ENCODE assay signal across 23 mouse cellular contexts in the genomic region with DNA sequence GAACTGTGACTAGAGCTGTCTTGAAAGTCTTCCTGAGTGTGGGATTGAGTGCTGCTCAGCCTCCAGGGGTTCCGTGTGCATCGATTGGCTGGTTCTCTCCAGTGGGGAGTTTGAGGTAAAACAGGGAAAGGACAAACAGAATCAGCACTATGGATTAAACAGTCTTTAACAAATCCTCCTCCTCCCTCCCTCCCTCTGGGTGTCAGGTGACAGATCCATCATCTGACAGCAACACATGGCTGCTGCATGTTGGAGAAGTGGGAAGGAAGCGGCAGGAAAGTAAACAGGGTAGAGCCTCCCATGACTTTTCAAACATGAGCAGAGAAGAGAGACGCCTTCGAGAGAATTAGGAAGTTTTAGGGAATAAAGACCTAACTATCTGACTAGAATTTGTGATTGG. TPM values are rescaled to one million over a fixed set of nuclear protein-coding genes. Genes with fewer than 3 reads are reported as not detected.
A peak's percentile ranks its signal among the peaks of the same experiment; 100 is the strongest.
DNase-seq lines count a peak whose midpoint lies in the region; ATAC-seq and TF ChIP-seq lines count a peak whose summit lies in the region.
"Had no signal": no experiment of that assay in that cellular context is flagged by ENCODE, and none has a peak within 500 bp of the region (broad histone marks: within the 10 kb centered on the region; RNA-seq: fewer than 3 reads in every experiment).

No protein-coding gene starts in this region.

- no peak overlapping the region for H3K4me3 ChIP-seq in kidney, adult 2 months (ENCODE audit: insufficient read depth, low read depth, low read length)
- H3K4me3 ChIP-seq in neural tube, embryonic 11.5 days (ENCODE audit: low read depth, low read length) = no peak overlapping the region
- no peak overlapping the region for H3K4me3 ChIP-seq in intestine, postnatal 0 days (ENCODE audit: low read depth, low read length)
- H3K4me3 ChIP-seq: erythroblast, embryonic 14.5 days; heart, embryonic 10.5 days; hindbrain, embryonic 12.5 days; limb, embryonic 13.5 days; lung, embryonic 15.5 days; midbrain, embryonic 12.5 days had no signal

- H3K9ac ChIP-seq in neural tube, embryonic 11.5 days (ENCODE audit: low read length) = no peak overlapping the region
- H3K9ac ChIP-seq in intestine, postnatal 0 days (ENCODE audit: low read depth, low read length) = no peak overlapping the region
- H3K9ac ChIP-seq: hindbrain, embryonic 12.5 days; limb, embryonic 13.5 days; lung, embryonic 15.5 days; midbrain, embryonic 12.5 days had no signal

- no peak overlapping the region for H3K4me2 ChIP-seq in neural tube, embryonic 11.5 days (ENCODE audit: low read depth)
- no peak overlapping the region for H3K4me2 ChIP-seq in intestine, postnatal 0 days (replicated peaks; ENCODE audit: low read depth)
- H3K4me2 ChIP-seq: hindbrain, embryonic 12.5 days; limb, embryonic 13.5 days; lung, embryonic 15.5 days; midbrain, embryonic 12.5 days had no signal

- H3K27ac ChIP-seq in kidney, adult 2 months (ENCODE audit: insufficient read depth, low read depth, low read length) = peak overlapping the region; percentile 71; the same call in 1 of the 2 replicates
- H3K27ac ChIP-seq in neural tube, embryonic 11.5 days (ENCODE audit: low read depth, low read length) = no peak overlapping the region
- no peak overlapping the region for H3K27ac ChIP-seq in intestine, postnatal 0 days (ENCODE audit: low read depth, low read length)
- H3K27ac ChIP-seq: heart, embryonic 10.5 days; hindbrain, embryonic 12.5 days; lung, embryonic 15.5 days; macrophage; midbrain, embryonic 12.5 days had no signal

- 65% methylated on average over 5 of the region's 5 CpGs for WGBS in kidney, adult 2 months
- 80% methylated on average over 5 of the region's 5 CpGs for WGBS in neural tube, embryonic 11.5 days
- WGBS in intestine, postnatal 0 days = 69% methylated on average over 5 of the region's 5 CpGs

- H3K36me3 ChIP-seq in kidney, adult 2 months (ENCODE audit: control insufficient read depth, insufficient read depth, low read length) = peaks cover 4% of the 10 kb centered on the region; the same call in 1 of the 2 replicates
- peaks cover 5% of the 10 kb centered on the region for H3K36me3 ChIP-seq in neural tube, embryonic 11.5 days (ENCODE audit: control insufficient read depth, insufficient read depth, low read length)
- H3K36me3 ChIP-seq in intestine, postnatal 0 days (ENCODE audit: control insufficient read depth, insufficient read depth) = peaks cover 33% of the 10 kb centered on the region

- DNase-seq in kidney, adult 2 months = no peak
- no peak for DNase-seq in kidney, postnatal 4 days
- peak; percentile 20 for DNase-seq in neural tube, embryonic 11.5 days (ENCODE audit: low spot score)
- no peak for DNase-seq in neural tube, embryonic 10.5 days (ENCODE audit: extremely low spot score, low spot score)
- DNase-seq in embryo, embryonic 11 days = peak; percentile 27
- DNase-seq in skeletal muscle tissue, adult 2 months (ENCODE audit: low read depth, low spot score) = peak; percentile 35
- DNase-seq: adrenal gland, postnatal 25 days; cerebellum, adult 11-12 months; cerebellum, postnatal 14 days; gastrocnemius, postnatal 36 days; heart, postnatal 10 days; layer of hippocampus, postnatal 36 days; thymus, postnatal 25 days had no signal

- TF ChIP-seq POLR2A in kidney, adult 2 months (IDR thresholded peaks at IDR 0.05; ENCODE audit: low read depth, low read length) = no peak

- H3K27me3 ChIP-seq in kidney, adult 2 months (replicated peaks; ENCODE audit: control insufficient read depth, insufficient read depth, low read length) = no peaks in the 10 kb centered on the region
- no peaks in the 10 kb centered on the region for H3K27me3 ChIP-seq in neural tube, embryonic 11.5 days (ENCODE audit: control insufficient read depth, insufficient read depth, low read length)
- H3K27me3 ChIP-seq in intestine, postnatal 0 days (replicated peaks; ENCODE audit: control insufficient read depth, insufficient read depth, low read length) = no peaks in the 10 kb centered on the region
- H3K27me3 ChIP-seq: hindbrain, embryonic 12.5 days; limb, embryonic 13.5 days; lung, embryonic 15.5 days; midbrain, embryonic 12.5 days had no signal

- no peak for ATAC-seq in neural tube, embryonic 11.5 days (ENCODE audit: insufficient read depth, low FRiP score, low TSS enrichment)
- ATAC-seq in intestine, postnatal 0 days = no peak; the same call in 1 of the 2 replicates
- ATAC-seq: forebrain, embryonic 14.5 days; inflammation-experienced regulatory T-cells, adult 6 months had no signal

- TF ChIP-seq CTCF in kidney, adult 2 months (conservative IDR thresholded peaks at IDR 0.05; ENCODE audit: insufficient read depth, insufficient read length, low read depth, low read length) = no peak
- TF ChIP-seq CTCF in intestine, postnatal 0 days (IDR thresholded peaks at IDR 0.05; ENCODE audit: low read depth) = no peak

- H3K4me1 ChIP-seq in kidney, adult 2 months (ENCODE audit: control insufficient read depth, insufficient read depth, low read length) = peaks cover 21% of the 10 kb centered on the region
- H3K4me1 ChIP-seq in neural tube, embryonic 11.5 days (ENCODE audit: control insufficient read depth, insufficient read depth, low read length) = no peaks in the 10 kb centered on the region
- H3K4me1 ChIP-seq in intestine, postnatal 0 days (replicated peaks; ENCODE audit: control insufficient read depth, insufficient read depth, low read length) = no peaks in the 10 kb centered on the region
- H3K4me1 ChIP-seq: heart, embryonic 10.5 days; hindbrain, embryonic 12.5 days; limb, embryonic 13.5 days; midbrain, embryonic 12.5 days had no signal

- no peaks in the 10 kb centered on the region for H3K9me3 ChIP-seq in neural tube, embryonic 11.5 days (ENCODE audit: control insufficient read depth, low read length)
- H3K9me3 ChIP-seq in intestine, postnatal 0 days (ENCODE audit: control insufficient read depth) = no peaks in the 10 kb centered on the region
- H3K9me3 ChIP-seq: heart, embryonic 10.5 days; hindbrain, embryonic 12.5 days; limb, embryonic 13.5 days; lung, embryonic 15.5 days; midbrain, embryonic 12.5 days had no signal

RNA-seq across cellular contexts. Expression of a gene that starts 59.4 kb away (rescaled TPM):
- polyA plus RNA-seq in kidney, adult 2 months (2012; rRNA removed) = 34.5 and 38.4 TPM in 2 replicates
- polyA plus RNA-seq in neural tube, embryonic 11.5 days (2014; fragmentation: Nextera tagmentation; extraction: Ambion mirVana) = 36.0 and 38.4 TPM in 2 replicates
- 24.6 and 27.3 TPM in 2 replicates for polyA plus RNA-seq in intestine, postnatal 0 days (2015; fragmentation: Nextera tagmentation; extraction: Ambion mirVana)

Comparison
In these comparisons a context has a peak if more than half of its experiments do, and no peak if none do; other contexts are left out.
1. DNase-seq: peak in neural tube, embryonic 11.5 days (single experiment), embryo, embryonic 11 days (single experiment) and skeletal muscle tissue, adult 2 months (single experiment); none in kidney, adult 2 months (single experiment), kidney, postnatal 4 days (0 of 2) and neural tube, embryonic 10.5 days (single experiment).